Mouse (Mus musculus) hindbrain, embryonic 11.5 days (tissue): ENCODE results near the gene Oxld1. TPM values are rescaled to one million over a fixed set of nuclear protein-coding genes. Genes with fewer than 3 reads are reported as not detected.

Experiments used
- ATAC-seq: fragments of 200-750 bp; cut with Nextera tagmentation; 2 replicates; pipeline ENCODE4 v1.8.0; 2017; ENCODE audit warnings: mild to moderate bottlenecking, moderate TSS enrichment, moderate library complexity; ENCODE audit not compliant: low FRiP score
- DNase-seq: peaks from one replicate; pipeline ENCODE4 v3.0.0-alpha.2; 2015; ENCODE audit warnings: low spot score
- H3K27ac ChIP-seq: fragments of 300-500 bp; sonication (generic); 2 replicates; pipeline ENCODE4 v1.5.1; 2014; ENCODE audit warnings: mild to moderate bottlenecking, low read depth, low read length
- H3K27me3 ChIP-seq: fragments of 300-500 bp; sonication (generic); 2 replicates; pipeline ENCODE4 v1.6.1; 2014; ENCODE audit warnings: mild to moderate bottlenecking, low read length, moderate library complexity, mixed read lengths; ENCODE audit not compliant: control insufficient read depth, insufficient read depth
- H3K36me3 ChIP-seq: fragments of 300-500 bp; sonication (generic); 2 replicates; pipeline ENCODE4 v1.6.1; 2014; ENCODE audit warnings: mild to moderate bottlenecking, low read length, moderate library complexity, mixed read lengths; ENCODE audit not compliant: control insufficient read depth, insufficient read depth
- H3K4me1 ChIP-seq: fragments of 300-500 bp; sonication (generic); replicated peaks from 2 replicates; pipeline ENCODE4 v1.6.1; 2014; ENCODE audit warnings: low read length, mixed read lengths; ENCODE audit not compliant: control insufficient read depth, insufficient read depth
- H3K4me2 ChIP-seq: fragments of 300-500 bp; sonication (generic); replicated peaks from 2 replicates; pipeline ENCODE4 v1.6.1; 2014; ENCODE audit warnings: mild to moderate bottlenecking, low read depth, low read length
- H3K4me3 ChIP-seq: fragments of 300-500 bp; sonication (generic); 2 replicates; pipeline ENCODE4 v1.5.1; 2014; ENCODE audit warnings: low read depth, low read length
- H3K9ac ChIP-seq: fragments of 300-500 bp; sonication (generic); 2 replicates; pipeline ENCODE4 v1.6.1; 2014; ENCODE audit warnings: low read depth, low read length
- H3K9me3 ChIP-seq: fragments of 300-500 bp; sonication (generic); 2 replicates; pipeline ENCODE4 v1.6.1; 2016; ENCODE audit warnings: low read length; ENCODE audit not compliant: control insufficient read depth
- WGBS: fragments of 180-500 bp; shearing (Covaris S2); extraction: QIAGEN DNeasy Blood & Tissue Kit; methylation state at CpG from one replicate; pipeline ENCODE4 v1.1.7; 2014; 5-methylcytosine and 5-hydroxymethylcytosine counted together
- polyA plus RNA-seq: library from polyadenylated mRNA; unstranded; fragments of >200 nt; fragmentation: Nextera tagmentation; extraction: Ambion mirVana; gene quantifications from 2 replicates; pipeline ENCODE4 v1.2.1, GENCODE M21; 2014

Gene Oxld1
- polyA plus RNA-seq, 1 experiment from 2014 or later = 13.1 TPM

DNA sequence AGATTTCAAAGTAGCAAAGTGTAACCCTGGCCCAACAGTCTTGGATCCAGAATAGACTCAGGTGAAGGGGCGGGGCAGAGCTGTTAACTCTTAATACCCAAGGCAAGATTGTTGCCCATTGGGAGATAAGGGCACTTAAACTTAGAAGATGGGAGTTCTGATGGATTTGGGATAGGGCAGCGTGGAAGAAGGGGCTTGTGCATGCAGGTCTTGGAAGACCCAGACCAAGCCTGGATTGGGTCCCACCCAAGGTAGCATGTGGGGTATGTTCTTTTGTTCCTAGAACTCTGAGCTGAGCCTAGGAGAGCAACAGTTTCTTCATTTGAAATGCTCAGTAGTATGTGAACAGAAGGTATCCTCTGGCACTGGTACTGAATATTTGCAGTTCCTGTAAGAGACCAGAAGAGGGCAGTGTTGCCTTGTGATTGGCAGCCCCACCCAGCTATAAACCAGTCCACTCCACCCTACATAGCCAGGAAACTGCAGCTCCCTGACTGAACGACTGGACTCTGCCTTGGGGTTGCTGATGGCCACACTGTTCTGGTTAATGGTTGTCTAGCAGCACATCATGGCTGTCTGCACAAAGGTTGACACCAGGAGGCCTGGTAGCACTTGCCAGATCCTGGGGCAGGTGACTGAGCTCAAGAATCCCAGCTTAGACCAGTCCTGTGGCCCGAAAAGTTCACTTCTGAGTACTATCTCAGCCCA is 31.3 kb upstream of the Oxld1 start:
- Histone ChIP-seq H3K4me2 (no peak overlapping the region), H3K36me3 (no peaks in the 10 kb centered on the region; the same call in 1 of the 2 replicates), H3K27me3 (no peaks in the 10 kb centered on the region), H3K4me3 (no peak overlapping the region), H3K4me1 (peaks cover 14% of the 10 kb centered on the region), H3K9me3 (no peaks in the 10 kb centered on the region), H3K9ac (no peak overlapping the region), H3K27ac (no peak overlapping the region)
- ATAC-seq = peak; percentile 25
- peak; percentile 85 for DNase-seq
- 70% methylated on average over 4 of the region's 4 CpGs for WGBS

DNA sequence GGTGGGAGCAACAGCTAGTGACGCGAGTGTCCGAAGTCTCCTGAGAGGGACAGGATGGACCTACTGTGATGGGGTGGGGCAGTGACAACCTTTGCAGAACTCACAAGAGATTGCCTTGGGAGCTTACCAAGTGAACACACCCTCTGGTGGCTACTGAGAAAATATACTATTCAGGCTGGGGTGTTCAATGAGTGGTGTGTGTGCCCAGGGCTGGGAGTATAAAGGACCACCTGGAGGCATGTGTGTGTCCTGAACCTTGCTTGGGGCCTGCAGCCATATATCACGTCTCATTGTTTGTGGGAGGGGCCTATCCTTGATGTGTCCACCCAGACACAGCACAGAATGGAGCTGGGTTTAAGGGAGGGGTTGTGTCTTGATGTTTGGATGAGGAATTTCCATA is 30.6 kb upstream of the Oxld1 start:
- DNase-seq (no peak), ATAC-seq (no peak)
- WGBS = 77% methylated on average over 4 of the region's 4 CpGs
- Histone ChIP-seq H3K9ac (no peak overlapping the region), H3K27me3 (no peaks in the 10 kb centered on the region), H3K4me3 (no peak overlapping the region), H3K4me1 (peaks cover 14% of the 10 kb centered on the region), H3K36me3 (no peaks in the 10 kb centered on the region), H3K4me2 (no peak overlapping the region), H3K27ac (no peak overlapping the region), H3K9me3 (no peaks in the 10 kb centered on the region)

DNA sequence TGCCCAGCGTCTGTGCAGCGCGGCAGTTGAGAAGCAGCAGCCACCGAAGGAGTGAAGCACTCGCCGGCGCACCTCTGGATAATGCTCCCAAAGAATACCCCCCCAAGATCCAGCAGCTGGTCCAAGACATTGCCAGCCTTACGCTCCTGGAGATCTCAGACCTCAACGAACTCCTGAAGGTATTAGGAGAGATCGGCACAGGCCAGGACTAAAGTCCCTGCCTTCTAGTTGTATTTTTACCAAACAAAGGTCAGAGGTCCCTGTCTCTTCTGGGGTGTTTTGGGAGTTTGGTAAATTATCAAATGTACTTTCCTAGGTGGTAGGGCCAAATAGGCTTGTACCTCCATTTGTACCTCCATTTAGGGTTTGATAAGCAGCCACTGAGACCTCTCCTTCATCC is 27.4 kb upstream of the Oxld1 start:
- 11% methylated on average over 10 of the region's 10 CpGs for WGBS
- Histone ChIP-seq H3K9ac (peak overlapping the region; percentile 91), H3K9me3 (no peaks in the 10 kb centered on the region), H3K36me3 (peaks cover 6% of the 10 kb centered on the region; the same call in 1 of the 2 replicates), H3K27ac (no peak overlapping the region), H3K4me3 (peak overlapping the region; percentile 99), H3K4me2 (peak overlapping the region; percentile 54), H3K27me3 (no peaks in the 10 kb centered on the region), H3K4me1 (peaks cover 5% of the 10 kb centered on the region)
- ATAC-seq (no peak), DNase-seq (no peak)

DNA sequence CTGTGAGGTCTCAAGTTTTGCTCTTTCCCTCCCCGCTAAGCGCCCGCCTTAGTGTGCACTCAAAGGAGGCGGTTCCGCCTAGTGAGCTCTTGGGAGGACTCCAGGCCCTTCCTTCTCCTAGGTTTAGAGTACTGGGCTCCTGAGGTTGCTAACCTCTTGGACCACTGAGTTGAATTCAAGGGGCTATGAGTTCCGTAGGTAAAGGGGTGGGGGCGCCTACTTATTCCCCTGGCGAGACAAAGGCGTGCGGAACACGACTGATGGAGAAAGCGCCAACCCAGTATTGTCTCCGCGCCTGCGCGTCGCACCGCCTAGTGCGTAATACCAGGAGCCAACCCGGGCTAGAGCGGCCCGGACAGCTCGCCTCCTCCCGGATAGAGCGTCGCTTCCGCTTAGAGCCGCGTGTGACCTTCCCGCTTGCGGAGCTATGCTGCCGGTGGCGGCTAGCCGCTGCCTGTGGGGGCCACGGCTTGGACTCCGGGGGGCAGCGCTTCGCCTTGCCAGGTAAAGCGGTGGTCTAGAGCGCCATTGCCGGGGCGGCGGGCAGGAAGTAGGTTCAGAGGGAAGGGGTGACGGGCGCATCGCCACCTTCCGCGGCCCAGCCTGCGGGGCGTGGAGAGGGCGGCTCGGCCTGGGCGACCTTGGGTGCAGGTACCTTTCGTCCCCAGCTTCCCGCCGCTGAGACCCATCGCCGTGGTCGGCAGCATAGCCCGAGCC is 26.6 kb upstream of the Oxld1 start, which contains the start of gene Mrpl12:
Mrpl12 (plus strand) TSS at position 349 of the 717 bp plus-strand sequence.
- Histone ChIP-seq H3K27ac (peak within 1 kb of the TSS; percentile 82), H3K27me3 (no peaks in the 10 kb centered on the region), H3K4me1 (peaks cover 5% of the 10 kb centered on the region), H3K36me3 (peaks cover 10% of the 10 kb centered on the region; the same call in 1 of the 2 replicates), H3K9me3 (no peaks in the 10 kb centered on the region), H3K4me2 (peak within 1 kb of the TSS; percentile 54), H3K4me3 (peak within 1 kb of the TSS; percentile 99), H3K9ac (peak within 1 kb of the TSS; percentile 91)
- ATAC-seq (peak; percentile 92), DNase-seq (peak; percentile 96)
- under 1% methylated on average over 57 of the region's 60 CpGs for WGBS

DNA sequence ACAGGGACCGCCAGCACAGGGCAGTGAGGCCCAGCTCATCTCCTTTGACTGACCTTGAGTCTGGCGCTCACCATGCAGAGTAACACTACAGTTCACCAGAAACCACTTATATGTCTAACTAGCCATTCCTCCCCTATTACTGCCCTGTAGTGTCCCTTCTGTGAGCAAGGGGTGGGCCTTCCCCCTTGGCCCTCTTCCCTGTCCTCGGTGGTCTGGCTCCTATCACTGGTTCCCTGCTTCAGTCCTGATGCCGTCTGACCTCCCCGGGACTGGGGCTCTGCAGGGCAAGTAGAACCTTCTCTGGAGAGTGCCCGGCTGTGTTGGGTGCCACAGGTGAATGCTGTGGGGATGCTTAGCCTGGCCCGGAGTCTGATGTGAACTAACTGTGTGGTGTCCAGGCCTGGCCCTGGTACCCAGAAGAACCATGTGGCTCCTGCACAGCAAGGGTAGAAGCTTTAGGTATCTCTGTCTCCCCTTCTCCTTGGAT is 25.6 kb upstream of the Oxld1 start:
- ATAC-seq (no peak), DNase-seq (no peak)
- Histone ChIP-seq H3K27ac (no peak overlapping the region), H3K27me3 (no peaks in the 10 kb centered on the region), H3K4me3 (no peak overlapping the region), H3K4me1 (peaks cover 5% of the 10 kb centered on the region), H3K4me2 (peak overlapping the region; percentile 54), H3K36me3 (peaks cover 19% of the 10 kb centered on the region), H3K9ac (peak overlapping the region; percentile 91), H3K9me3 (no peaks in the 10 kb centered on the region)
- 91% methylated on average over 7 of the region's 7 CpGs for WGBS

DNA sequence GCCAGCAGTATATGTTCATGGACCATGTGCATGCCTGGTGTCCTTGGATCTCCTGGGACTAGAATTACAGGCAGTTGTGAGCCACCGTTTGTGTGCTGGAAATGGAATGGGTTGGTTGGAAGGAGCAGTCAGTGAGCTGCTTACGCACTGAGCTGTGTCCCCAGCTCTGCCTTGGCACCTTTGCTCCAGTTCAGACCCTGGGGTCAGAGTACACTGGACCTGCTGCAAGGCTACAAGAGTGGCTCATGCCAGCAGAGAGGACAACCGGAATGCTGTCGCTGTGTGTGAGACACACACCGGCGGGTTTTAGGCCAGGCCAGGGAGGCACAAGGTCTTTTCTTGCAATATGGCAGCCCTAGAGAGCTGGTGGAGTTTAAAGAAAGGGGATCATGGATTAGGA is 14.2 kb upstream of the Oxld1 start:
- Histone ChIP-seq H3K27ac (no peak overlapping the region), H3K36me3 (peaks cover 22% of the 10 kb centered on the region), H3K4me1 (peaks cover 6% of the 10 kb centered on the region; the same call in 1 of the 2 replicates), H3K9ac (no peak overlapping the region), H3K27me3 (no peaks in the 10 kb centered on the region), H3K4me3 (no peak overlapping the region), H3K4me2 (no peak overlapping the region), H3K9me3 (no peaks in the 10 kb centered on the region)
- DNase-seq (no peak), ATAC-seq (no peak)
- WGBS = 97% methylated on average over 6 of the region's 6 CpGs

DNA sequence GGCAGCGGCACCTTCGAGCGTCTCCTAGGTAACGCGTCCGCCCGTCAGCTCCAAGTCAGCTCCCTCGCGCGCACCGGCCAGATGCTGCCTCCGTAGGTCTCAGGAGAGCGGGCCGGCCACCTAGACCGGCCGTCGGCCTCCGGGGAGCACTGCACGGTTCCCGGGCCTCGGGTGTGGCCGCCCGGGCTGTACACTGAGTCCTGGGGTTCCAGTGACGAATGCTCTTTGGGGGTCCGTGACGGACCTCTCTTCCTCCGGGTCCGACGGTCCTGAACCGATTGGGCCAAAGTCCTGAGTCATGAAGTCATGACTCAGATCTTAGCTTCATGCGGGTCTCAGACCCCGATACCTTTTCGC is 9.8 kb upstream of the Oxld1 start:
- ATAC-seq (peak; percentile 73; the same call in 1 of the 2 replicates), DNase-seq (no peak)
- Histone ChIP-seq H3K4me1 (peaks cover 9% of the 10 kb centered on the region; the same call in 1 of the 2 replicates), H3K9me3 (no peaks in the 10 kb centered on the region), H3K9ac (peak overlapping the region; percentile 89), H3K36me3 (peaks cover 16% of the 10 kb centered on the region), H3K27me3 (no peaks in the 10 kb centered on the region), H3K4me3 (peak overlapping the region; percentile 93), H3K4me2 (peak overlapping the region; percentile 74), H3K27ac (peak overlapping the region; percentile 65; the same call in 1 of the 2 replicates)
- WGBS = 1% methylated on average over 33 of the region's 33 CpGs

DNA sequence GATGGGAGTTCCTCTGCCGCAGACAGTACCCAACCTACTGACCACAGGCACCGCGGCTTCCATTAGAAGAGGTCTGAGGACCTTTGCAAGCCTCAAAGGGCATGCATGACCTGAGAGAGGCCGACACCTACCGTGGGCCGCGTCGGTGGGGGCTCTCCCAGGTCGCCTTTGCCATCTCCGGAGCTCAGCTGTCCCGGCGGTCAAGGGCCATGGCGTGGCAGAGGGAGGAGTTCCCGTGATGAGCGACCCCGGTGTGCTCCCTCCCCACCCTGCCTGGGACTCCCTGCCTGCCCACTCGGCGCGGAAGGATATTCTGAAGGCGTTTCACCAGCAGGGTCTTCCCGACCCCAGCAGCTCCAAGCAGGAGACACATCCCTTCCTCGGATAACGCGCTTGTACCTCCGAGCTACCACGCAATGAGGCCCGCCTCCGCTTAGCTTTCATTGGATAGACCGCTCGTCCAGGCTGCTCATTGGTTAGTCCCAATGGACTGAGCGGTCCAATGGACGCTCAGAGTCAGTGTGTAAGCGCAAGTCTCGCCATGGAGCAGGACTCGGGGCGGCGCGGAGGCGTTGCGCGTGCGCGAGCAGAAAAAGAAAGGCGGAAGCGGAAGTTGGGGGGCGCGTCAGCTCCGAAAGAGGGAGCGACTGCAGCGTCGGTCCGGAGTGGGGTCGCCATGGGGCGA is 9.3 kb upstream of the Oxld1 start, which contains the start of gene Arl16:
Arl16 (minus strand) TSS at position 557 of the 685 bp plus-strand sequence.
- Histone ChIP-seq H3K4me3 (peak within 1 kb of the TSS; percentile 93), H3K9ac (peak within 1 kb of the TSS; percentile 89), H3K4me1 (peaks cover 9% of the 10 kb centered on the region; the same call in 1 of the 2 replicates), H3K9me3 (no peaks in the 10 kb centered on the region), H3K27me3 (no peaks in the 10 kb centered on the region), H3K27ac (peak within 1 kb of the TSS; percentile 84), H3K36me3 (peaks cover 14% of the 10 kb centered on the region), H3K4me2 (peak within 1 kb of the TSS; percentile 95)
- ATAC-seq (peak; percentile 100), DNase-seq (peak; percentile 99)
- under 1% methylated on average over 54 of the region's 54 CpGs for WGBS
